Mouse (Mus musculus): ENCODE results near the gene 4921517D22Rik. TPM values are rescaled to one million over a fixed set of nuclear protein-coding genes. Genes with fewer than 3 reads are reported as not detected.
"Not testable (repeated sequence)": the region's sequence is repeated elsewhere in the genome, so short reads cannot be mapped to it uniquely, and the experiment has no call there.

Gene 4921517D22Rik
- polyA plus RNA-seq (2012; rRNA removed): not detected in 2 replicates

- no peaks in the 10 kb centered on the region for H3K4me1 ChIP-seq (ENCODE audit: control insufficient read depth, insufficient read depth, insufficient read length, low read length)
- 87% methylated on average over 3 of the region's 3 CpGs for WGBS
- H3K27me3 ChIP-seq (ENCODE audit: control insufficient read depth, insufficient read depth, low read length): no peaks in the 10 kb centered on the region
- no peaks in the 10 kb centered on the region for H3K36me3 ChIP-seq (ENCODE audit: control insufficient read depth, insufficient read depth, low read length)
- no peak within 1 kb of the TSS for H3K27ac ChIP-seq (ENCODE audit: insufficient read depth, low read depth, low read length)
- H3K4me3 ChIP-seq (ENCODE audit: low read depth, low read length): no peak within 1 kb of the TSS
- TF ChIP-seq POLR2A (IDR thresholded peaks at IDR 0.05; ENCODE audit: low read depth, low read length): no peak
- TF ChIP-seq CTCF (IDR thresholded peaks at IDR 0.05; ENCODE audit: extremely low read depth, insufficient read length, insufficient replicate concordance, low read depth, low read length): no peak
These were observed at the start of gene 4921517D22Rik for GRCm38 (mm10) chr13:59694008-59694407. Gene 4921517D22Rik (minus strand): TSS chr13:59694108.

- Histone ChIP-seq H3K4me3 (ENCODE audit: low read depth, low read length) (no peak overlapping the region), H3K27me3 (ENCODE audit: control insufficient read depth, insufficient read depth, low read length) (no peaks in the 10 kb centered on the region), H3K27ac (ENCODE audit: insufficient read depth, low read depth, low read length) (no peak overlapping the region), H3K4me1 (ENCODE audit: control insufficient read depth, insufficient read depth, insufficient read length, low read length) (no peaks in the 10 kb centered on the region), H3K36me3 (ENCODE audit: control insufficient read depth, insufficient read depth, low read length) (no peaks in the 10 kb centered on the region)
- 59% methylated on average over 10 of the region's 10 CpGs for WGBS
- peak; percentile 26; the same call in 1 of the 2 replicates for TF ChIP-seq CTCF (IDR thresholded peaks at IDR 0.05; ENCODE audit: extremely low read depth, insufficient read length, insufficient replicate concordance, low read depth, low read length)
- TF ChIP-seq POLR2A (IDR thresholded peaks at IDR 0.05; ENCODE audit: low read depth, low read length): no peak
These were observed 47.8 kb upstream of the 4921517D22Rik start for GRCm38 (mm10) chr13:59741697-59742096.

- Histone ChIP-seq H3K36me3 (ENCODE audit: control insufficient read depth, insufficient read depth, low read length) (no peaks in the 10 kb centered on the region), H3K4me1 (ENCODE audit: control insufficient read depth, insufficient read depth, insufficient read length, low read length) (no peaks in the 10 kb centered on the region), H3K27me3 (ENCODE audit: control insufficient read depth, insufficient read depth, low read length) (no peaks in the 10 kb centered on the region), H3K27ac (ENCODE audit: insufficient read depth, low read depth, low read length) (no peak overlapping the region), H3K4me3 (ENCODE audit: low read depth, low read length) (no peak overlapping the region)
- no peak for TF ChIP-seq CTCF (IDR thresholded peaks at IDR 0.05; ENCODE audit: extremely low read depth, insufficient read length, insufficient replicate concordance, low read depth, low read length)
- TF ChIP-seq POLR2A (IDR thresholded peaks at IDR 0.05; ENCODE audit: low read depth, low read length): no peak
- WGBS: 77% methylated on average over 11 of the region's 11 CpGs
These were observed 47.2 kb upstream of the 4921517D22Rik start for GRCm38 (mm10) chr13:59741096-59741495.

- Histone ChIP-seq H3K4me1 (ENCODE audit: control insufficient read depth, insufficient read depth, insufficient read length, low read length) (peaks cover 3% of the 10 kb centered on the region; the same call in 1 of the 2 replicates), H3K27me3 (ENCODE audit: control insufficient read depth, insufficient read depth, low read length) (no peaks in the 10 kb centered on the region), H3K4me3 (ENCODE audit: low read depth, low read length) (no peak overlapping the region), H3K27ac (ENCODE audit: insufficient read depth, low read depth, low read length) (no peak overlapping the region), H3K36me3 (ENCODE audit: control insufficient read depth, insufficient read depth, low read length) (no peaks in the 10 kb centered on the region)
- 82% methylated on average over 4 of the region's 4 CpGs for WGBS
- no peak for TF ChIP-seq POLR2A (IDR thresholded peaks at IDR 0.05; ENCODE audit: low read depth, low read length)
- no peak for TF ChIP-seq CTCF (IDR thresholded peaks at IDR 0.05; ENCODE audit: extremely low read depth, insufficient read length, insufficient replicate concordance, low read depth, low read length)
These were observed 45.5 kb upstream of the 4921517D22Rik start for GRCm38 (mm10) chr13:59739397-59739796.

- 81% methylated on average over 2 of the region's 2 CpGs for WGBS
- H3K4me1 ChIP-seq (ENCODE audit: control insufficient read depth, insufficient read depth, insufficient read length, low read length): peaks cover 5% of the 10 kb centered on the region; the same call in 1 of the 2 replicates
- H3K4me3 ChIP-seq (ENCODE audit: low read depth, low read length): no peak overlapping the region
- H3K27ac ChIP-seq (ENCODE audit: insufficient read depth, low read depth, low read length): no peak overlapping the region
- TF ChIP-seq CTCF (IDR thresholded peaks at IDR 0.05; ENCODE audit: extremely low read depth, insufficient read length, insufficient replicate concordance, low read depth, low read length) (no peak), POLR2A (IDR thresholded peaks at IDR 0.05; ENCODE audit: low read depth, low read length) (no peak)
- no peaks in the 10 kb centered on the region for H3K36me3 ChIP-seq (ENCODE audit: control insufficient read depth, insufficient read depth, low read length)
- no peaks in the 10 kb centered on the region for H3K27me3 ChIP-seq (ENCODE audit: control insufficient read depth, insufficient read depth, low read length)
These were observed 44.5 kb upstream of the 4921517D22Rik start for GRCm38 (mm10) chr13:59738455-59738854.

GRCm38 (mm10) chr13:59735190-59735589 is 41.3 kb upstream of the 4921517D22Rik start:
- peaks cover 5% of the 10 kb centered on the region; the same call in 1 of the 2 replicates for H3K4me1 ChIP-seq (ENCODE audit: control insufficient read depth, insufficient read depth, insufficient read length, low read length)
- WGBS: 22% methylated on average over 3 of the region's 3 CpGs
- H3K4me3 ChIP-seq (ENCODE audit: low read depth, low read length): no peak overlapping the region
- no peak overlapping the region for H3K27ac ChIP-seq (ENCODE audit: insufficient read depth, low read depth, low read length)
- H3K36me3 ChIP-seq (ENCODE audit: control insufficient read depth, insufficient read depth, low read length): no peaks in the 10 kb centered on the region
- H3K27me3 ChIP-seq (ENCODE audit: control insufficient read depth, insufficient read depth, low read length): no peaks in the 10 kb centered on the region
- no peak for TF ChIP-seq POLR2A (IDR thresholded peaks at IDR 0.05; ENCODE audit: low read depth, low read length)
- no peak for TF ChIP-seq CTCF (IDR thresholded peaks at IDR 0.05; ENCODE audit: extremely low read depth, insufficient read length, insufficient replicate concordance, low read depth, low read length)

- not testable (repeated sequence) for H3K27me3 ChIP-seq (ENCODE audit: control insufficient read depth, insufficient read depth, low read length); H3K36me3 ChIP-seq (ENCODE audit: control insufficient read depth, insufficient read depth, low read length); H3K4me3 ChIP-seq (ENCODE audit: low read depth, low read length); H3K27ac ChIP-seq (ENCODE audit: insufficient read depth, low read depth, low read length); H3K4me1 ChIP-seq (ENCODE audit: control insufficient read depth, insufficient read depth, insufficient read length, low read length)
- 7% methylated on average over 6 of the region's 6 CpGs for WGBS
These were observed 40.4 kb upstream of the 4921517D22Rik start for GRCm38 (mm10) chr13:59734347-59734746.

DNA sequence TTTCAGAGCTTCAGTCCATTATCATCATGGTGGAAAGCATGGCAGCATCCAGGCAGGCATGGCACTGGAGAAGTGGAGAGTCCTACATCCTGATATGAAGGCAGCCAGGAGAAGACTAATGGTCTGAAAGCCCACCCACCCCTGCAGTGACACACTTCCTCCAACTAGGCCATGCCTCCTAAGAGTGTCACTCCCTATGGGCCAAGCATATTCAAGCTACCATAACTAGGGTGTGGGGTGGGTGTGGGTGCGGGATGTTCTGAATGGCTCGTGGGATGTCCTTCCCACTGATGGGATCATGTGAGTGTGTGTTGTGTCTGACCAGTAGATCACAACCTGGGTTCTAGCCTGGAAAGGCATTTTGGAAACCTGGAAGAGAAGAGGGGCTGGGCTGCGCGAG is 40.0 kb upstream of the 4921517D22Rik start:
- WGBS: 49% methylated on average over 4 of the region's 4 CpGs
- H3K4me3 ChIP-seq (ENCODE audit: low read depth, low read length): no peak overlapping the region

More for the DNA sequence above, 40.0 kb upstream of the 4921517D22Rik start:
- H3K36me3 ChIP-seq (ENCODE audit: control insufficient read depth, insufficient read depth, low read length): no peaks in the 10 kb centered on the region
- TF ChIP-seq CTCF (IDR thresholded peaks at IDR 0.05; ENCODE audit: extremely low read depth, insufficient read length, insufficient replicate concordance, low read depth, low read length) (no peak), POLR2A (IDR thresholded peaks at IDR 0.05; ENCODE audit: low read depth, low read length) (no peak)
- H3K27me3 ChIP-seq (ENCODE audit: control insufficient read depth, insufficient read depth, low read length): no peaks in the 10 kb centered on the region
- H3K4me1 ChIP-seq (ENCODE audit: control insufficient read depth, insufficient read depth, insufficient read length, low read length): peaks cover 5% of the 10 kb centered on the region; the same call in 1 of the 2 replicates
- H3K27ac ChIP-seq (ENCODE audit: insufficient read depth, low read depth, low read length): no peak overlapping the region
